Mouse (Mus musculus) thymus, postnatal 0 days (tissue): ENCODE results near the gene Bicdl1. TPM values are rescaled to one million over a fixed set of nuclear protein-coding genes. Genes with fewer than 3 reads are reported as not detected.
A peak's percentile ranks its signal among the peaks of the same experiment; 100 is the strongest.

Source experiments
- DNase-seq: peaks from one replicate; pipeline ENCODE4 v3.0.0-alpha.2; 2015; ENCODE audit warnings: low spot score
- polyA plus RNA-seq: library from polyadenylated mRNA; unstranded; fragments of >200 nt; fragmentation: Nextera tagmentation; extraction: Ambion mirVana; gene quantifications from 2 replicates; pipeline ENCODE4 v1.2.1, GENCODE M21; 2015

Bicdl1 gene
- polyA plus RNA-seq, 1 experiment from 2014 or later: 19.4 TPM

GRCm38 (mm10) chr5:115669974-115670373, 61.4 kb downstream of the Bicdl1 start:
- DNase-seq: no peak

- no peak for DNase-seq
Observed at GRCm38 (mm10) chr5:115668986-115669385, 62.4 kb downstream of the Bicdl1 start.

- no peak for DNase-seq
Observed at GRCm38 (mm10) chr5:115667894-115668293, 63.5 kb downstream of the Bicdl1 start.

GRCm38 (mm10) chr5:115667210-115667609, 64.2 kb downstream of the Bicdl1 start:
- DNase-seq: no peak

GRCm38 (mm10) chr5:115666366-115667065, 64.9 kb downstream of the Bicdl1 start:
- DNase-seq: no peak

GRCm38 (mm10) chr5:115662658-115663057, 68.8 kb downstream of the Bicdl1 start:
- DNase-seq: no peak

- no peak for DNase-seq
Observed at GRCm38 (mm10) chr5:115658352-115658751, 73.1 kb downstream of the Bicdl1 start.

- no peak for DNase-seq
Observed at GRCm38 (mm10) chr5:115657234-115657633, 74.2 kb downstream of the Bicdl1 start.

- DNase-seq: no peak
Observed at GRCm38 (mm10) chr5:115656677-115657076, 74.7 kb downstream of the Bicdl1 start.

- DNase-seq: no peak
Observed at GRCm38 (mm10) chr5:115653776-115654175, 77.6 kb downstream of the Bicdl1 start.

- peak; percentile 99 for DNase-seq
Observed at GRCm38 (mm10) chr5:115652681-115653575, 78.5 kb downstream of the Bicdl1 start.

- DNase-seq: no peak
Observed at GRCm38 (mm10) chr5:115651821-115652220, 79.6 kb downstream of the Bicdl1 start.

GRCm38 (mm10) chr5:115650885-115651284, 80.5 kb downstream of the Bicdl1 start:
- no peak for DNase-seq

GRCm38 (mm10) chr5:115649699-115650098, 81.7 kb downstream of the Bicdl1 start:
- no peak for DNase-seq

- no peak for DNase-seq
Observed at GRCm38 (mm10) chr5:115648876-115649275, 82.5 kb downstream of the Bicdl1 start.

GRCm38 (mm10) chr5:115644192-115644591, 87.2 kb downstream of the Bicdl1 start:
- peak; percentile 41 for DNase-seq

GRCm38 (mm10) chr5:115635536-115635935, 95.9 kb downstream of the Bicdl1 start:
- DNase-seq: peak; percentile 37

- no peak for DNase-seq
Observed at GRCm38 (mm10) chr5:115634046-115634445, 97.4 kb downstream of the Bicdl1 start.

GRCm38 (mm10) chr5:115633060-115633459, 98.4 kb downstream of the Bicdl1 start:
- DNase-seq: no peak

- peak; percentile 29 for DNase-seq
Observed at GRCm38 (mm10) chr5:115632358-115632714, 99.1 kb downstream of the Bicdl1 start.

GRCm38 (mm10) chr5:115631505-115632357, 99.7 kb downstream of the Bicdl1 start, which contains the start of gene Rab35:
Rab35 (plus strand) TSS chr5:115631908.
- DNase-seq: peak; percentile 96
